Mouse (Mus musculus) CH12.LX (cell line): Measurements from ENCODE around the gene Sumo3. TPM values are rescaled to one million over a fixed set of nuclear protein-coding genes. Genes with fewer than 3 reads are reported as not detected.
A peak's percentile ranks its signal among the peaks of the same experiment; 100 is the strongest.

Experiments
- DNase-seq: peaks from one replicate; pipeline ENCODE4 v3.0.0-alpha.2; 2013; ENCODE audit errors: extremely low read depth
- H3K27ac ChIP-seq: 2 replicates; pipeline ENCODE4 v1.5.1; 2012; ENCODE audit warnings: low read depth, mild to moderate bottlenecking, control low read depth, moderate library complexity; ENCODE audit not compliant: insufficient read depth
- H3K27me3 ChIP-seq: replicated peaks from 2 replicates; pipeline ENCODE3; 2012; ENCODE audit warnings: inconsistent platforms
- H3K36me3 ChIP-seq, 2 experiments: replicated peaks in 1 of 2; 2 replicates each; pipeline versions ENCODE3 to v1.6.1; 2012; ENCODE audit warnings: inconsistent platforms in 1 of 2, low read length in 1 of 2, mild to moderate bottlenecking in 1 of 2, mixed read lengths in 1 of 2, moderate library complexity in 1 of 2; ENCODE audit not compliant: control insufficient read depth in 1 of 2, insufficient read depth in 1 of 2
- H3K4me1 ChIP-seq, 2 experiments: 2 replicates each; pipeline ENCODE4 v1.6.1; 2012; ENCODE audit warnings: inconsistent platforms in 1 of 2, moderate library complexity in 1 of 2; ENCODE audit not compliant: insufficient read depth in 2 of 2, control insufficient read depth in 1 of 2
- H3K4me2 ChIP-seq: 2 replicates; pipeline ENCODE4 v1.6.1; 2012; ENCODE audit warnings: low read depth, mild to moderate bottlenecking, control low read depth; ENCODE audit not compliant: poor library complexity, insufficient read depth, severe bottlenecking
- H3K4me3 ChIP-seq, 3 experiments: fragments of 150-350 bp in 1 of 3; sonication (generic) in 1 of 3; replicated peaks in 1 of 3; 2 replicates each; pipeline versions ENCODE3 to v1.5.1; 2011 to 2012; ENCODE audit warnings: low read depth in 2 of 3, low read length in 2 of 3, mild to moderate bottlenecking in 2 of 3, moderate library complexity in 2 of 3, control low read depth in 1 of 3, improper control_type of control experiment in 1 of 3, inconsistent platforms in 1 of 3, mixed read lengths in 1 of 3; ENCODE audit not compliant: poor library complexity in 1 of 3
- H3K79me2 ChIP-seq: replicated peaks from 2 replicates; pipeline ENCODE4 v1.6.1; 2012; ENCODE audit warnings: mild to moderate bottlenecking, moderate library complexity; ENCODE audit not compliant: control insufficient read depth, poor library complexity, insufficient read depth, severe bottlenecking; ENCODE audit errors: extremely low read depth
- H3K9ac ChIP-seq: 2 replicates; pipeline ENCODE4 v1.6.1; 2012; ENCODE audit warnings: low read depth, mild to moderate bottlenecking, control low read depth, moderate library complexity; ENCODE audit not compliant: insufficient read depth
- H3K9me3 ChIP-seq: replicated peaks from 2 replicates; pipeline ENCODE3; 2012; ENCODE audit warnings: low read length, inconsistent platforms, mixed read lengths
- CTCF ChIP-seq, 2 experiments: IDR thresholded peaks in 1 of 2; conservative IDR thresholded peaks in 1 of 2; 2 replicates each; pipeline ENCODE4 v1.5.1; 2011 to 2012; ENCODE audit warnings: low read depth in 2 of 2, low read length in 2 of 2, improper control_type of control experiment in 1 of 2, inconsistent platforms in 1 of 2, mild to moderate bottlenecking in 1 of 2, moderate library complexity in 1 of 2
- ELF1 ChIP-seq: IDR thresholded peaks from 2 replicates; pipeline ENCODE4 v1.6.1; 2014; ENCODE audit warnings: low read depth, mild to moderate bottlenecking, inconsistent platforms, low read length, improper control_type of control experiment
- EP300 ChIP-seq: IDR thresholded peaks from 2 replicates; pipeline ENCODE4 v1.6.1; 2011; ENCODE audit warnings: low read length, improper control_type of control experiment
- GABPA ChIP-seq: IDR thresholded peaks from 2 replicates; pipeline ENCODE4 v1.6.1; 2012; ENCODE audit warnings: low read depth, low read length, improper control_type of control experiment, inconsistent platforms; ENCODE audit not compliant: insufficient replicate concordance
- HCFC1 ChIP-seq: IDR thresholded peaks from 2 replicates; pipeline ENCODE4 v1.6.1; 2012; ENCODE audit warnings: low read depth, mild to moderate bottlenecking, inconsistent platforms, low read length, improper control_type of control experiment
- IRF4 ChIP-seq: IDR thresholded peaks from 2 replicates; pipeline ENCODE4 v1.6.1; 2014; ENCODE audit warnings: low read depth, mild to moderate bottlenecking, inconsistent platforms, low read length, improper control_type of control experiment
- JUND ChIP-seq: conservative IDR thresholded peaks from 2 replicates; pipeline ENCODE4 v1.6.1; 2011; ENCODE audit warnings: low read depth, low read length, improper control_type of control experiment
- KAT2A ChIP-seq: IDR thresholded peaks from 2 replicates; pipeline ENCODE4 v1.6.1; 2012; ENCODE audit warnings: low read length, improper control_type of control experiment, inconsistent platforms; ENCODE audit not compliant: insufficient replicate concordance
- MAFK ChIP-seq: IDR thresholded peaks from 2 replicates; pipeline ENCODE4 v1.6.1; 2011; ENCODE audit warnings: low read length, improper control_type of control experiment; ENCODE audit not compliant: insufficient replicate concordance
- MAX ChIP-seq: IDR thresholded peaks from 2 replicates; pipeline ENCODE4 v1.6.1; 2011; ENCODE audit warnings: low read length, improper control_type of control experiment
- MAZ ChIP-seq: IDR thresholded peaks from 2 replicates; pipeline ENCODE4 v1.6.1; 2012; ENCODE audit warnings: low read depth, mild to moderate bottlenecking, inconsistent platforms, low read length, improper control_type of control experiment, moderate library complexity
- MXI1 ChIP-seq: IDR thresholded peaks from 2 replicates; pipeline ENCODE4 v1.6.1; 2011; ENCODE audit warnings: mild to moderate bottlenecking, low read depth, low read length, improper control_type of control experiment
- MYC ChIP-seq: IDR thresholded peaks from 2 replicates; pipeline ENCODE4 v1.6.1; 2011; ENCODE audit warnings: low read depth, mild to moderate bottlenecking, improper control_type of control experiment, low read length
- NELFE ChIP-seq: IDR thresholded peaks from 2 replicates; pipeline ENCODE4 v1.6.1; 2011; ENCODE audit warnings: low read depth, low read length, improper control_type of control experiment
- NRF1 ChIP-seq: IDR thresholded peaks from 2 replicates; pipeline ENCODE4 v1.6.1; 2014; ENCODE audit warnings: low read depth, mild to moderate bottlenecking, inconsistent platforms, low read length, improper control_type of control experiment, moderate library complexity
- PAX5 ChIP-seq: IDR thresholded peaks from 2 replicates; pipeline ENCODE4 v1.6.1; 2012; ENCODE audit warnings: low read length, inconsistent platforms, mixed read lengths
- POLR2A ChIP-seq: IDR thresholded peaks from 2 replicates; pipeline ENCODE4 v1.6.1; 2011; ENCODE audit warnings: low read depth, mild to moderate bottlenecking, improper control_type of control experiment, low read length
- POLR2AphosphoS2 ChIP-seq: IDR thresholded peaks from 2 replicates; pipeline ENCODE4 v1.6.1; 2011; ENCODE audit warnings: low read depth, low read length, improper control_type of control experiment
- SIN3A ChIP-seq: IDR thresholded peaks from 2 replicates; pipeline ENCODE4 v1.6.1; 2012; ENCODE audit warnings: low read length, improper control_type of control experiment, inconsistent platforms
- SMC3 ChIP-seq: IDR thresholded peaks from 2 replicates; pipeline ENCODE4 v1.6.1; 2011; ENCODE audit warnings: low read depth, low read length, improper control_type of control experiment
- TBP ChIP-seq: conservative IDR thresholded peaks from 2 replicates; pipeline ENCODE4 v1.6.1; 2011; ENCODE audit warnings: low read depth, low read length, improper control_type of control experiment
- TCF12 ChIP-seq: IDR thresholded peaks from 2 replicates; pipeline ENCODE4 v1.6.1; 2014; ENCODE audit warnings: low read depth, mild to moderate bottlenecking, inconsistent platforms, low read length, improper control_type of control experiment
- UBTF ChIP-seq: IDR thresholded peaks from 2 replicates; pipeline ENCODE4 v1.6.1; 2012; ENCODE audit warnings: low read depth, mild to moderate bottlenecking, inconsistent platforms, low read length, improper control_type of control experiment, moderate library complexity
- USF1 ChIP-seq: IDR thresholded peaks from 2 replicates; pipeline ENCODE4 v1.6.1; 2014; ENCODE audit warnings: low read depth, mild to moderate bottlenecking, inconsistent platforms, low read length, improper control_type of control experiment
- USF2 ChIP-seq: conservative IDR thresholded peaks from 2 replicates; pipeline ENCODE4 v1.6.1; 2011; ENCODE audit warnings: low read depth, low read length, improper control_type of control experiment
- ZC3H11A ChIP-seq: IDR thresholded peaks from 2 replicates; pipeline ENCODE4 v1.6.1; 2012; ENCODE audit warnings: low read depth, mild to moderate bottlenecking, inconsistent platforms, low read length, improper control_type of control experiment
- ZKSCAN1 ChIP-seq: IDR thresholded peaks from 2 replicates; pipeline ENCODE4 v1.6.1; 2012; ENCODE audit warnings: low read depth, inconsistent platforms, low read length, improper control_type of control experiment, borderline replicate concordance
- ZMIZ1 ChIP-seq: IDR thresholded peaks from 2 replicates; pipeline ENCODE4 v1.6.1; 2012; ENCODE audit warnings: low read depth, mild to moderate bottlenecking, inconsistent platforms, low read length, improper control_type of control experiment
- ZNF384 ChIP-seq: IDR thresholded peaks from 2 replicates; pipeline ENCODE4 v1.6.1; 2012; ENCODE audit warnings: low read depth, low read length, improper control_type of control experiment, inconsistent platforms
- dilution Hi-C: fragments of 300-500 bp; cut with MboI; formaldehyde crosslinking; loops from 2 replicates; pipeline ENCODE4 v1.14.3; 2020; ENCODE audit warnings: low sequenced_read_pairs; ENCODE audit not compliant: extremely low pct_unique_long_range_greater_than_20kb, extremely low pct_ligation_motif_present
- in situ Hi-C: fragments of 300-500 bp; cut with MboI; formaldehyde crosslinking; loops from 3 replicates; pipeline ENCODE4 v1.14.3; 2019; ENCODE audit warnings: low sequenced_read_pairs, low pct_ligation_motif_present, low pct_unique_long_range_greater_than_20kb, mixed read lengths
- polyA plus RNA-seq: library from polyadenylated mRNA; unstranded; fragments of >175 nt; gene quantifications from 2 replicates; pipeline ENCODE4 v1.2.1, GENCODE M21; 2012; ENCODE audit warnings: low read depth; ENCODE audit not compliant: insufficient read length
- total RNA-seq, 2 experiments: library from RNA; depleted of rRNA; stranded (reverse); fragments of 300-350 nt in 1 of 2; fragments of >200 nt in 1 of 2; gene quantifications; 2 replicates each; pipeline ENCODE4 v1.2.3; 2012 to 2014

Gene Sumo3
- total and polyA plus RNA-seq, 3 experiments = 54.4 to 130 (median 81.2) TPM

DNA sequence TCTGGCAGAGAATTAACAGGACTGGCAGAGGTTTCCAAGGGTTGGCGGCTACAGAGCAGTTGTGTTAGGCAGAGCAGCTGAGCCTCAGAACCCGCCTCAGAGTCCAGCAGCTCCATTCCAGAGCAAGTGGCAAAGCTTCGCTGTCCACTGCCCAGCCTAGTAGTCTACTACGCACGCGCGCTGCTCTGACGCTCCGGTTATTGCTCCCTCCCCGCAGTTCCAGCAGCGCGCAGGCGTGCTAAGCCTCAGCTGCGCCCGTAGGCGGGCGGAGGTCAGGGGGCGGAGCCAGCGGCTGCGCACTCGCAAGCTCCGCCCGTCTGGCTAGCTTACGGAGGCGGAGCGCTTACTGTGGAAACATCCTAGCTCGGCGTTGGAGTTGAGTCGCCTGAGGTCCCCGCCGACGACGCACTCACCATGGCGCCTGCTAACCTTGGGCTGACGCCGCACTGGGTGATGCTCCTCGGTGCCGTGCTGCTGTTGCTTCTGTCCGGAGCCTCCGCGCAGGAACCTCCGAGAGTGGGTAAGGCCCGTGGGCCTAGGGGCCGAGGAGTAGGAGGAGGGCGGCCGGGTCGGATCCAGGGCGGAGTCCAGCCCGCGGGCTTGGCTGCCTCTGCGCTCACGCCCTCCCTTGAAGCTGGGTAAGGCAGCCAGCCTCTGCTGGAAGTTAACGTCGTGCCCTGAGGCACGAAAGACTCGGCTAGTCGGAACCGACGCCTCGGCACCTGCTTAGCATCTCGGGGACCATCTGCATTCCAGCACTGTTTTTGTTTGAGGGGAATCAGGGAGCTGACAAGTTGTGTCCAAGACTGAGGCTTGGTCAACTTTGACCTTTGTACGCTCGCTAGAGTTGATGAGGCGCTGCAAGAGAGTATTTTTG lies 24.3 kb upstream of the Sumo3 start, which contains the start of gene Pttg1ip:
TSS of gene Pttg1ip (plus strand) at position 313 of the 877 bp plus-strand sequence.
- peaks cover 5 to 25% of the 10 kb centered on the region in 2 experiments; a peak in 2 of 4 replicates for H3K4me1 ChIP-seq
- in situ Hi-C loops (no loop called here), dilution Hi-C loops (no loop called here)
- peak; percentile 95 for DNase-seq
- TF ChIP-seq SMC3 (no peak), ZC3H11A (no peak), KAT2A (no peak), ZKSCAN1 (no peak), UBTF (peak; percentile 66; the same call in 1 of the 2 replicates), NELFE (peak; percentile 75), JUND (no peak), MAX (no peak), TCF12 (peak; percentile 78), MAZ (peak; percentile 68; the same call in 1 of the 2 replicates), SIN3A (peak; percentile 73), MXI1 (peak; percentile 9; the same call in 1 of the 2 replicates), ELF1 (no peak), TBP (peak; percentile 67; the same call in 1 of the 2 replicates), POLR2A (peak; percentile 93), ZMIZ1 (peak; percentile 80; the same call in 1 of the 2 replicates), HCFC1 (peak; percentile 48; the same call in 1 of the 2 replicates), NRF1 (peak; percentile 96)
- peaks cover 8% of the 10 kb centered on the region for H3K27me3 ChIP-seq
- no peaks in the 10 kb centered on the region for H3K9me3 ChIP-seq
- H3K9ac ChIP-seq = peak within 1 kb of the TSS; percentile 64
- H3K4me3 ChIP-seq = peak within 1 kb of the TSS; percentile 59 to 81 (median 72)
- peaks cover 3% of the 10 kb centered on the region; the same call in 1 of the 2 replicates for H3K79me2 ChIP-seq
- H3K27ac ChIP-seq = peak within 1 kb of the TSS; percentile 55
- H3K4me2 ChIP-seq = peak within 1 kb of the TSS; percentile 93
- peaks cover 0 to 13% of the 10 kb centered on the region in 2 experiments for H3K36me3 ChIP-seq

DNA sequence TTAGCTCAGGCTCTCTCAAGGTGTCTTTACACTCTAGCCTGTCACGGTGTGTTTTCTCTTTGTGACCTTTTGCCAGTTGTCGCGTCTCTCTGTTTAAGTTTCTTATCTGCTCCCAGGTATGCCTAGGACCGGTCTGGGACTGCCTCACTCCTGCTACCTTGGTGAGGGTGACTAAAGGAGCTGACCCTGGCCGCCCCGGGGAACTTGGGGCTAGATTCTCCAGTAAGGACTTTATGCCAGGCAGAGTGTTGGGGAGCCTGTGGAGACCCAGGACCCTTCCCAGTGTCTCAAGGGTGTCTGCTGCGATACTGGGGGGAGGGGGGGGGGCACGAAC lies 23.6 kb upstream of the Sumo3 start:
- H3K4me1 ChIP-seq = peaks cover 5 to 26% of the 10 kb centered on the region in 2 experiments; a peak in 2 of 4 replicates
- H3K27me3 ChIP-seq = peaks cover 8% of the 10 kb centered on the region
- H3K79me2 ChIP-seq = peaks cover 3% of the 10 kb centered on the region; the same call in 1 of the 2 replicates
- H3K4me3 ChIP-seq = peak overlapping the region; percentile 59 to 81 (median 72)
- dilution Hi-C loops (no loop called here), in situ Hi-C loops (no loop called here)
- H3K9me3 ChIP-seq = no peaks in the 10 kb centered on the region
- 0 out of 2 replicates have a peak, but pooled peaks have one; percentile 12 for TF ChIP-seq ELF1
- no peak for TF ChIP-seq USF1
- no peak for TF ChIP-seq GABPA
- no peak for TF ChIP-seq MYC
- TF ChIP-seq ZNF384 = no peak
- TF ChIP-seq PAX5 = no peak
- TF ChIP-seq ZKSCAN1 = no peak
- TF ChIP-seq NRF1 = no peak
- TF ChIP-seq IRF4 = no peak
- TF ChIP-seq CTCF (conservative IDR thresholded peaks at IDR 0.05 in 1 of 2, IDR thresholded peaks at IDR 0.05 in 1 of 2; ENCODE audit: low read depth in 2 of 2, low read length in 2 of 2) = no peak
- 0 out of 2 replicates have a peak, but pooled peaks have one; percentile 10 for TF ChIP-seq MXI1
- TF ChIP-seq POLR2A = no peak
- TF ChIP-seq POLR2AphosphoS2 = no peak
- TF ChIP-seq USF2 = no peak
- TF ChIP-seq SIN3A = no peak
- TF ChIP-seq MAFK = no peak
- TF ChIP-seq EP300 = no peak
- peak overlapping the region; percentile 93 for H3K4me2 ChIP-seq
- peaks cover 0 to 19% of the 10 kb centered on the region in 2 experiments for H3K36me3 ChIP-seq
- peak overlapping the region; percentile 62 for H3K9ac ChIP-seq
- no peak for DNase-seq
- H3K27ac ChIP-seq = no peak overlapping the region
